14 mouse cellular contexts compared by ENCODE assay signal in the genomic region with DNA sequence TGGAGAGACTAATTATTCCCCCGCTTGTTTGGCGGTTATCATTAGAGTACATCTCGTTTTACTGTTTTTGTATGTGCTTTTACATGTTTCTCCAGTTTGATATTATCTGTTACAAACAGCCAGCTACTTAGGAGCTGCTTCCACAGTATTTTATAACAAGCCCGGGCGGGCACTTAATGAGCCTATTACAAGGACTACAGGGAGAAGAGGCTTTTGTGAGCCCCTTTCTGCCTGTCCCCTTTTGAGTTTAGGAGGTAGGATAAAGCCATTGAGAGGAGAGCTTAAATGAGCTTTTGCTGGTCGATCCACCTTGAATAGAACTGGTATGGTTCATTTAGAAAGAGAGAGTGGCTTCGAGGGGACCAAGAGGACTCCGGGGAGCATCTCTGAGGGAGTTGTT.
"Had no signal": no experiment of that assay in that cellular context is flagged by ENCODE, and none has a peak within 500 bp of the region (broad histone marks: within the 10 kb centered on the region; RNA-seq: fewer than 3 reads in every experiment).

No protein-coding gene starts in this region.

- H3K27me3 ChIP-seq: neural tube, embryonic 12.5 days; stomach, embryonic 15.5 days had no signal

- H3K9ac ChIP-seq: lung, embryonic 14.5 days; midbrain, embryonic 12.5 days; midbrain, embryonic 15.5 days; neural tube, embryonic 12.5 days; stomach, embryonic 15.5 days had no signal

- H3K4me2 ChIP-seq: lung, embryonic 14.5 days; midbrain, embryonic 12.5 days; midbrain, embryonic 15.5 days; neural tube, embryonic 12.5 days; stomach, embryonic 15.5 days had no signal

- H3K4me1 ChIP-seq: midbrain, embryonic 15.5 days; neural tube, embryonic 12.5 days; stomach, embryonic 15.5 days had no signal

- DNase-seq: lung, adult 18-20 months; lung, embryonic 14.5 days; lung, postnatal 10 days; lung, postnatal 4 days; right cerebral cortex, postnatal 14 days; thymus, adult 2 months; thymus, postnatal 25 days; thymus, postnatal 4 days had no signal

- ATAC-seq: midbrain, embryonic 15.5 days had no signal

- H3K9me3 ChIP-seq: midbrain, embryonic 10.5 days; midbrain, embryonic 12.5 days; midbrain, embryonic 15.5 days; neural tube, embryonic 12.5 days; stomach, embryonic 15.5 days had no signal

- H3K4me3 ChIP-seq: midbrain, embryonic 10.5 days; midbrain, embryonic 12.5 days; midbrain, embryonic 15.5 days; neural tube, embryonic 12.5 days; stomach, embryonic 15.5 days had no signal

- H3K27ac ChIP-seq: midbrain, embryonic 10.5 days; midbrain, embryonic 12.5 days; midbrain, embryonic 15.5 days; neural tube, embryonic 12.5 days; stomach, embryonic 15.5 days; stomach, postnatal 0 days had no signal

- H3K36me3 ChIP-seq: midbrain, embryonic 10.5 days; midbrain, embryonic 12.5 days; midbrain, embryonic 15.5 days; neural tube, embryonic 12.5 days; stomach, embryonic 15.5 days had no signal
